Mouse (Mus musculus) neural tube, embryonic 13.5 days (tissue): ENCODE measurements around the gene Polr2c. TPM values are rescaled to one million over a fixed set of nuclear protein-coding genes. Genes with fewer than 3 reads are reported as not detected.

Experiments used
- ATAC-seq: fragments of 200-750 bp; cut with Nextera tagmentation; 2 replicates; pipeline ENCODE4 v1.8.0; 2017; ENCODE audit warnings: low read depth, mild to moderate bottlenecking, moderate TSS enrichment, moderate library complexity
- H3K27ac ChIP-seq: fragments of 300-500 bp; sonication (generic); replicated peaks from 2 replicates; pipeline ENCODE4 v1.5.1; 2015; ENCODE audit warnings: moderate library complexity, mild to moderate bottlenecking, inconsistent platforms
- H3K27me3 ChIP-seq: fragments of 300-500 bp; sonication (generic); 2 replicates; pipeline ENCODE4 v1.6.1; 2015; ENCODE audit warnings: mild to moderate bottlenecking, inconsistent platforms
- H3K36me3 ChIP-seq: fragments of 300-500 bp; sonication (generic); 2 replicates; pipeline ENCODE4 v1.6.1; 2015; ENCODE audit warnings: mild to moderate bottlenecking, inconsistent platforms
- H3K4me1 ChIP-seq: fragments of 300-500 bp; sonication (generic); replicated peaks from 2 replicates; pipeline ENCODE4 v1.6.1; 2015; ENCODE audit warnings: inconsistent platforms
- H3K4me2 ChIP-seq: fragments of 300-500 bp; sonication (generic); 2 replicates; pipeline ENCODE4 v1.6.1; 2015; ENCODE audit warnings: inconsistent platforms, mild to moderate bottlenecking, moderate library complexity
- H3K4me3 ChIP-seq: fragments of 300-500 bp; sonication (generic); 2 replicates; pipeline ENCODE4 v1.5.1; 2015; ENCODE audit warnings: mild to moderate bottlenecking, inconsistent platforms
- H3K9ac ChIP-seq: fragments of 300-500 bp; sonication (generic); 2 replicates; pipeline ENCODE4 v1.6.1; 2015; ENCODE audit warnings: moderate library complexity, mild to moderate bottlenecking, inconsistent platforms
- H3K9me3 ChIP-seq: fragments of 300-500 bp; sonication (generic); 2 replicates; pipeline ENCODE4 v1.6.1; 2016; ENCODE audit warnings: inconsistent platforms
- WGBS: fragments of 180-500 bp; shearing (Covaris S2); methylation state at CpG from one replicate; pipeline ENCODE4 v1.1.7; 2015; 5-methylcytosine and 5-hydroxymethylcytosine counted together
- polyA plus RNA-seq: library from polyadenylated mRNA; unstranded; fragments of >200 nt; fragmentation: Nextera tagmentation; extraction: Ambion mirVana; gene quantifications from 2 replicates; pipeline ENCODE4 v1.2.1, GENCODE M21; 2015

Gene Polr2c
- polyA plus RNA-seq, 1 experiment from 2014 or later = 116 TPM

- Histone ChIP-seq H3K4me1 (peaks cover 83% of the 10 kb centered on the region), H3K4me2 (peak overlapping the region; percentile 94), H3K9me3 (no peaks in the 10 kb centered on the region), H3K27me3 (peaks cover 23% of the 10 kb centered on the region), H3K36me3 (peaks cover 5% of the 10 kb centered on the region), H3K27ac (peak overlapping the region; percentile 69), H3K4me3 (no peak overlapping the region), H3K9ac (peak overlapping the region; percentile 89)
- WGBS = 25% methylated on average over 3 of the region's 3 CpGs
- no peak for ATAC-seq
Measured at GRCm38 (mm10) chr8:94872156-94872555, 14.9 kb downstream of the Polr2c start.

GRCm38 (mm10) chr8:94872576-94872975 lies 15.3 kb downstream of the Polr2c start:
- Histone ChIP-seq H3K4me2 (peak overlapping the region; percentile 94), H3K9ac (peak overlapping the region; percentile 89; the same call in 1 of the 2 replicates), H3K9me3 (no peaks in the 10 kb centered on the region), H3K27me3 (peaks cover 23% of the 10 kb centered on the region), H3K36me3 (peaks cover 1% of the 10 kb centered on the region; the same call in 1 of the 2 replicates), H3K4me1 (peaks cover 80% of the 10 kb centered on the region), H3K4me3 (no peak overlapping the region), H3K27ac (peak overlapping the region; percentile 69)
- no peak for ATAC-seq
- 72% methylated on average over 2 of the region's 2 CpGs for WGBS

- H3K9ac ChIP-seq = peak overlapping the region; percentile 77
- peaks cover 23% of the 10 kb centered on the region for H3K27me3 ChIP-seq
- no peak for ATAC-seq
- no peaks in the 10 kb centered on the region for H3K36me3 ChIP-seq
- no peaks in the 10 kb centered on the region for H3K9me3 ChIP-seq
- no peak overlapping the region for H3K27ac ChIP-seq
- peak overlapping the region; percentile 94 for H3K4me2 ChIP-seq
- peak overlapping the region; percentile 57 for H3K4me3 ChIP-seq
- 13% methylated on average over 6 of the region's 6 CpGs for WGBS
- H3K4me1 ChIP-seq = peaks cover 62% of the 10 kb centered on the region
Measured at GRCm38 (mm10) chr8:94874358-94874757, 17.1 kb downstream of the Polr2c start.

GRCm38 (mm10) chr8:94875096-94875870 lies 18.0 kb downstream of the Polr2c start:
- peak overlapping the region; percentile 94 for H3K4me2 ChIP-seq
- peak overlapping the region; percentile 57 for H3K4me3 ChIP-seq
- H3K27me3 ChIP-seq = peaks cover 23% of the 10 kb centered on the region
- no peaks in the 10 kb centered on the region for H3K36me3 ChIP-seq
- no peak for ATAC-seq
- H3K9me3 ChIP-seq = no peaks in the 10 kb centered on the region
- 17% methylated on average over 17 of the region's 17 CpGs for WGBS
- peak overlapping the region; percentile 63; the same call in 1 of the 2 replicates for H3K27ac ChIP-seq
- peaks cover 53% of the 10 kb centered on the region for H3K4me1 ChIP-seq
- H3K9ac ChIP-seq = peak overlapping the region; percentile 77

GRCm38 (mm10) chr8:94875871-94876150 lies 18.6 kb downstream of the Polr2c start:
- no peaks in the 10 kb centered on the region for H3K36me3 ChIP-seq
- peak; percentile 3; the same call in 1 of the 2 replicates for ATAC-seq
- peak overlapping the region; percentile 77 for H3K9ac ChIP-seq
- peak overlapping the region; percentile 63; the same call in 1 of the 2 replicates for H3K27ac ChIP-seq
- peaks cover 23% of the 10 kb centered on the region for H3K27me3 ChIP-seq
- no peaks in the 10 kb centered on the region for H3K9me3 ChIP-seq
- H3K4me1 ChIP-seq = peaks cover 48% of the 10 kb centered on the region
- H3K4me2 ChIP-seq = peak overlapping the region; percentile 94
- WGBS = 1% methylated on average over 17 of the region's 20 CpGs
- peak overlapping the region; percentile 57 for H3K4me3 ChIP-seq

- peak within 1 kb of the TSS; percentile 57 for H3K4me3 ChIP-seq
- peak; percentile 62 for ATAC-seq
- no peaks in the 10 kb centered on the region for H3K36me3 ChIP-seq
- peak within 1 kb of the TSS; percentile 63; the same call in 1 of the 2 replicates for H3K27ac ChIP-seq
- H3K9me3 ChIP-seq = no peaks in the 10 kb centered on the region
- 1% methylated on average over 19 of the region's 37 CpGs for WGBS
- H3K4me1 ChIP-seq = peaks cover 46% of the 10 kb centered on the region
- H3K4me2 ChIP-seq = peak within 1 kb of the TSS; percentile 94
- peaks cover 23% of the 10 kb centered on the region for H3K27me3 ChIP-seq
- H3K9ac ChIP-seq = peak within 1 kb of the TSS; percentile 77
Measured at GRCm38 (mm10) chr8:94876197-94876730, 19.0 kb downstream of the Polr2c start, which contains the start of gene Dok4. Gene Dok4, minus strand, starts transcription at chr8:94876330.

GRCm38 (mm10) chr8:94876820-94877219 lies 19.6 kb downstream of the Polr2c start:
- Histone ChIP-seq H3K9ac (no peak overlapping the region), H3K27me3 (peaks cover 23% of the 10 kb centered on the region), H3K4me3 (no peak overlapping the region), H3K27ac (no peak overlapping the region), H3K4me1 (peaks cover 41% of the 10 kb centered on the region), H3K9me3 (no peaks in the 10 kb centered on the region), H3K4me2 (no peak overlapping the region; the same call in 1 of the 2 replicates), H3K36me3 (no peaks in the 10 kb centered on the region)
- WGBS = 41% methylated on average over 3 of the region's 3 CpGs
- no peak for ATAC-seq

GRCm38 (mm10) chr8:94880742-94881141 lies 23.5 kb downstream of the Polr2c start:
- Histone ChIP-seq H3K36me3 (no peaks in the 10 kb centered on the region), H3K4me2 (no peak overlapping the region), H3K27me3 (no peaks in the 10 kb centered on the region), H3K9ac (no peak overlapping the region), H3K4me1 (peaks cover 8% of the 10 kb centered on the region), H3K4me3 (no peak overlapping the region), H3K27ac (no peak overlapping the region), H3K9me3 (no peaks in the 10 kb centered on the region)
- WGBS = 87% methylated on average over 4 of the region's 4 CpGs
- ATAC-seq = no peak

GRCm38 (mm10) chr8:94888383-94889036 lies 31.3 kb downstream of the Polr2c start:
- H3K4me1 ChIP-seq = no peaks in the 10 kb centered on the region
- peaks cover 3% of the 10 kb centered on the region; the same call in 1 of the 2 replicates for H3K27me3 ChIP-seq
- H3K27ac ChIP-seq = no peak overlapping the region
- H3K4me2 ChIP-seq = no peak overlapping the region
- WGBS = 42% methylated on average over 14 of the region's 14 CpGs
- H3K9me3 ChIP-seq = no peaks in the 10 kb centered on the region
- no peaks in the 10 kb centered on the region for H3K36me3 ChIP-seq
- H3K4me3 ChIP-seq = no peak overlapping the region
- no peak overlapping the region for H3K9ac ChIP-seq
- ATAC-seq = no peak

GRCm38 (mm10) chr8:94892917-94893316 lies 35.7 kb downstream of the Polr2c start:
- H3K4me1 ChIP-seq = peaks cover 6% of the 10 kb centered on the region
- H3K4me3 ChIP-seq = no peak overlapping the region
- 54% methylated on average over 2 of the region's 2 CpGs for WGBS
- ATAC-seq = no peak
- H3K9me3 ChIP-seq = no peaks in the 10 kb centered on the region
- no peaks in the 10 kb centered on the region for H3K36me3 ChIP-seq
- peaks cover 3% of the 10 kb centered on the region; the same call in 1 of the 2 replicates for H3K27me3 ChIP-seq
- no peak overlapping the region for H3K27ac ChIP-seq
- no peak overlapping the region for H3K9ac ChIP-seq
- no peak overlapping the region for H3K4me2 ChIP-seq

GRCm38 (mm10) chr8:94899262-94899661 lies 42.0 kb downstream of the Polr2c start:
- H3K4me1 ChIP-seq = peaks cover 39% of the 10 kb centered on the region
- ATAC-seq = 0 out of 2 replicates have a peak, but pooled peaks have one; percentile 13
- no peaks in the 10 kb centered on the region for H3K36me3 ChIP-seq
- H3K27me3 ChIP-seq = no peaks in the 10 kb centered on the region
- H3K4me2 ChIP-seq = peak overlapping the region; percentile 21; the same call in 1 of the 2 replicates
- 0 out of 2 replicates have a peak overlapping the region, but pooled peaks have one; percentile 15 for H3K27ac ChIP-seq
- 0 out of 2 replicates have a peak overlapping the region, but pooled peaks have one; percentile 12 for H3K9ac ChIP-seq
- 15% methylated on average over 11 of the region's 11 CpGs for WGBS
- H3K9me3 ChIP-seq = no peaks in the 10 kb centered on the region
- H3K4me3 ChIP-seq = no peak overlapping the region

GRCm38 (mm10) chr8:94900617-94901016 lies 43.4 kb downstream of the Polr2c start:
- Histone ChIP-seq H3K4me3 (no peak overlapping the region), H3K36me3 (no peaks in the 10 kb centered on the region), H3K9me3 (no peaks in the 10 kb centered on the region), H3K4me1 (peaks cover 46% of the 10 kb centered on the region), H3K27me3 (no peaks in the 10 kb centered on the region), H3K9ac (peak overlapping the region; percentile 45; the same call in 1 of the 2 replicates), H3K4me2 (no peak overlapping the region), H3K27ac (no peak overlapping the region)
- no peak for ATAC-seq
- whole genome bisulfite sequencing = 18% methylated on average over 6 of the region's 6 CpGs
